Mouse (Mus musculus): ENCODE results near the gene Cltb. TPM values are rescaled to one million over a fixed set of nuclear protein-coding genes. Genes with fewer than 3 reads are reported as not detected.
"Not testable (repeated sequence)": the region's sequence is repeated elsewhere in the genome, so short reads cannot be mapped to it uniquely, and the experiment has no call there.

The Cltb gene
- 10 to 100 TPM in 12 of 26 experiments, 1 to 10 TPM in 14; 1.6 to 18.7 (median 9.4) TPM for total RNA-seq (2018; cell fraction: chromatin; rRNA removed)
- total RNA-seq (2018; cell fraction: cytosol; rRNA removed) = 10 to 100 TPM; 15.6 to 46.1 (median 29.9) TPM
- 10 to 100 TPM in 14 of 26 experiments, 1 to 10 TPM in 12; 5.7 to 24.7 (median 10.8) TPM for total RNA-seq (2018; cell fraction: nucleus; rRNA removed)
- 24.7 to 63.7 TPM (median 59.0 TPM) in 3 replicates for polyA plus RNA-seq (2018)

- WGBS (ENCODE audit: missing documents) = 2% methylated on average over 66 of the region's 66 CpGs
- Histone ChIP-seq H3K4me3 (ENCODE audit: inconsistent target) (peak within 1 kb of the TSS; percentile 41), H3K79me2 (ENCODE audit: inconsistent target) (no peaks in the 10 kb centered on the region), H3K36me3 (ENCODE audit: inconsistent target) (no peaks in the 10 kb centered on the region), H3K27ac (0 out of 2 replicates have a peak within 1 kb of the TSS, but pooled peaks have one; percentile 17)
These were observed at the start of gene Cltb for GRCm38 (mm10) chr13:54610972-54611754. Gene Cltb, minus strand, starts transcription at chr13:54611344.

GRCm38 (mm10) chr13:54660877-54661276, 49.7 kb upstream of the Cltb start:
- H3K27ac ChIP-seq = no peak overlapping the region
- peaks cover 51% of the 10 kb centered on the region for H3K36me3 ChIP-seq (ENCODE audit: inconsistent target)
- no peaks in the 10 kb centered on the region for H3K79me2 ChIP-seq (ENCODE audit: inconsistent target)
- H3K4me3 ChIP-seq (ENCODE audit: inconsistent target) = no peak overlapping the region
- 89% methylated on average over 4 of the region's 5 CpGs for WGBS (ENCODE audit: missing documents)

GRCm38 (mm10) chr13:54650461-54650860, 39.3 kb upstream of the Cltb start:
- no peaks in the 10 kb centered on the region; the same call in 1 of the 2 replicates for H3K79me2 ChIP-seq (ENCODE audit: inconsistent target)
- WGBS (ENCODE audit: missing documents) = 100% methylated on average over 3 of the region's 3 CpGs
- H3K36me3 ChIP-seq (ENCODE audit: inconsistent target) = peaks cover 89% of the 10 kb centered on the region
- no peak overlapping the region for H3K4me3 ChIP-seq (ENCODE audit: inconsistent target)
- H3K27ac ChIP-seq = no peak overlapping the region

GRCm38 (mm10) chr13:54635011-54635410, 23.9 kb upstream of the Cltb start:
- Histone ChIP-seq H3K79me2 (ENCODE audit: inconsistent target) (peaks cover 66% of the 10 kb centered on the region; the same call in 1 of the 2 replicates), H3K27ac (no peak overlapping the region), H3K4me3 (ENCODE audit: inconsistent target) (no peak overlapping the region), H3K36me3 (ENCODE audit: inconsistent target) (peaks cover 13% of the 10 kb centered on the region)
- WGBS (ENCODE audit: missing documents) = 94% methylated on average over 3 of the region's 3 CpGs

GRCm38 (mm10) chr13:54632731-54633277, 21.7 kb upstream of the Cltb start:
- Histone ChIP-seq H3K36me3 (ENCODE audit: inconsistent target) (no peaks in the 10 kb centered on the region; the same call in 1 of the 2 replicates), H3K27ac (no peak overlapping the region), H3K4me3 (ENCODE audit: inconsistent target) (no peak overlapping the region), H3K79me2 (ENCODE audit: inconsistent target) (peaks cover 88% of the 10 kb centered on the region)
- WGBS (ENCODE audit: missing documents) = 93% methylated on average over 3 of the region's 3 CpGs

GRCm38 (mm10) chr13:54629128-54629527, 18.0 kb upstream of the Cltb start:
- Histone ChIP-seq H3K4me3 (ENCODE audit: inconsistent target) (no peak overlapping the region), H3K36me3 (ENCODE audit: inconsistent target) (no peaks in the 10 kb centered on the region), H3K27ac (no peak overlapping the region), H3K79me2 (ENCODE audit: inconsistent target) (peaks cover 97% of the 10 kb centered on the region)
- WGBS (ENCODE audit: missing documents) = 72% methylated on average over 4 of the region's 4 CpGs

- Histone ChIP-seq H3K79me2 (ENCODE audit: inconsistent target) (peaks cover 54% of the 10 kb centered on the region), H3K27ac (peak overlapping the region; percentile 74), H3K4me3 (ENCODE audit: inconsistent target) (peak overlapping the region; percentile 90), H3K36me3 (ENCODE audit: inconsistent target) (no peaks in the 10 kb centered on the region)
- WGBS (ENCODE audit: missing documents) = under 1% methylated on average over 26 of the region's 27 CpGs
These were observed 10.9 kb upstream of the Cltb start for GRCm38 (mm10) chr13:54621960-54622521.

GRCm38 (mm10) chr13:54621155-54621932, 10.2 kb upstream of the Cltb start, which contains the start of gene Faf2:
Gene Faf2, plus strand, starts transcription at chr13:54621784.
- 15% methylated on average over 39 of the region's 44 CpGs for WGBS (ENCODE audit: missing documents)
- no peaks in the 10 kb centered on the region for H3K36me3 ChIP-seq (ENCODE audit: inconsistent target)
- peak within 1 kb of the TSS; percentile 74 for H3K27ac ChIP-seq
- peak within 1 kb of the TSS; percentile 90 for H3K4me3 ChIP-seq (ENCODE audit: inconsistent target)
- H3K79me2 ChIP-seq (ENCODE audit: inconsistent target) = peaks cover 47% of the 10 kb centered on the region

GRCm38 (mm10) chr13:54616998-54617397, 5.9 kb upstream of the Cltb start:
- Histone ChIP-seq H3K27ac (no peak overlapping the region), H3K4me3 (ENCODE audit: inconsistent target) (no peak overlapping the region), H3K79me2 (ENCODE audit: inconsistent target) (peaks cover 4% of the 10 kb centered on the region), H3K36me3 (ENCODE audit: inconsistent target) (no peaks in the 10 kb centered on the region)
- WGBS (ENCODE audit: missing documents) = 73% methylated on average over 6 of the region's 6 CpGs

GRCm38 (mm10) chr13:54616307-54616706, 5.2 kb upstream of the Cltb start:
- no peak overlapping the region for H3K27ac ChIP-seq
- no peaks in the 10 kb centered on the region for H3K79me2 ChIP-seq (ENCODE audit: inconsistent target)
- no peaks in the 10 kb centered on the region for H3K36me3 ChIP-seq (ENCODE audit: inconsistent target)
- H3K4me3 ChIP-seq (ENCODE audit: inconsistent target) = no peak overlapping the region
- WGBS (ENCODE audit: missing documents) = 92% methylated on average over 8 of the region's 8 CpGs

GRCm38 (mm10) chr13:54613141-54613540, 2.0 kb upstream of the Cltb start:
- 78% methylated on average over 6 of the region's 8 CpGs for WGBS (ENCODE audit: missing documents)
- H3K36me3 ChIP-seq (ENCODE audit: inconsistent target) = not testable (repeated sequence)

GRCm38 (mm10) chr13:54610613-54610971, 552 bp downstream of the Cltb start:
- Histone ChIP-seq H3K36me3 (ENCODE audit: inconsistent target) (no peaks in the 10 kb centered on the region), H3K4me3 (ENCODE audit: inconsistent target) (peak overlapping the region; percentile 41), H3K27ac (no peak overlapping the region), H3K79me2 (ENCODE audit: inconsistent target) (no peaks in the 10 kb centered on the region)
- WGBS (ENCODE audit: missing documents) = 20% methylated on average over 11 of the region's 13 CpGs

More at GRCm38 (mm10) chr13:54613141-54613540, 2.0 kb upstream of the Cltb start:
- H3K4me3 ChIP-seq (ENCODE audit: inconsistent target); H3K27ac ChIP-seq; H3K79me2 ChIP-seq (ENCODE audit: inconsistent target): not testable (repeated sequence)

GRCm38 (mm10) chr13:54609301-54609700, 1.8 kb downstream of the Cltb start:
- Histone ChIP-seq H3K4me3 (ENCODE audit: inconsistent target) (no peak overlapping the region), H3K27ac (no peak overlapping the region), H3K36me3 (ENCODE audit: inconsistent target) (no peaks in the 10 kb centered on the region), H3K79me2 (ENCODE audit: inconsistent target) (no peaks in the 10 kb centered on the region)
- 83% methylated on average over 1 of the region's 1 CpGs for WGBS (ENCODE audit: missing documents)

GRCm38 (mm10) chr13:54608666-54609065, 2.5 kb downstream of the Cltb start:
- 94% methylated on average over 7 of the region's 8 CpGs for WGBS (ENCODE audit: missing documents)
- H3K79me2 ChIP-seq (ENCODE audit: inconsistent target) = no peaks in the 10 kb centered on the region
- no peaks in the 10 kb centered on the region for H3K36me3 ChIP-seq (ENCODE audit: inconsistent target)
- no peak overlapping the region for H3K27ac ChIP-seq
- no peak overlapping the region for H3K4me3 ChIP-seq (ENCODE audit: inconsistent target)
